Mouse (Mus musculus) erythroblast, embryonic 14.5 days (primary cell): ENCODE results near the gene Ugt2b5. TPM values are rescaled to one million over a fixed set of nuclear protein-coding genes. Genes with fewer than 3 reads are reported as not detected.
"Not testable (repeated sequence)": the region's sequence is repeated elsewhere in the genome, so short reads cannot be mapped to it uniquely, and the experiment has no call there.

Experiments
- H3K27me3 ChIP-seq: 2 replicates; pipeline ENCODE4 v1.6.1; 2012; ENCODE audit warnings: inconsistent platforms; ENCODE audit not compliant: control insufficient read depth
- H3K36me3 ChIP-seq: 2 replicates; pipeline ENCODE4 v1.6.1; 2012; ENCODE audit warnings: mild to moderate bottlenecking, inconsistent platforms; ENCODE audit not compliant: control insufficient read depth
- H3K4me1 ChIP-seq: 2 replicates; pipeline ENCODE4 v1.6.1; 2012; ENCODE audit warnings: inconsistent platforms; ENCODE audit not compliant: control insufficient read depth
- H3K4me3 ChIP-seq: replicated peaks from 2 replicates; pipeline ENCODE3; 2012; ENCODE audit warnings: moderate library complexity, mild to moderate bottlenecking, inconsistent platforms
- H3K9me3 ChIP-seq: 2 replicates; pipeline ENCODE4 v1.6.1; 2012; ENCODE audit warnings: low read length, inconsistent platforms, mixed read lengths; ENCODE audit not compliant: control insufficient read depth
- GATA1 ChIP-seq: IDR thresholded peaks from 2 replicates; pipeline ENCODE4 v1.6.1; 2012; ENCODE audit warnings: low read length, inconsistent platforms, mixed read lengths
- TAL1 ChIP-seq: IDR thresholded peaks from 3 replicates; pipeline ENCODE4 v1.6.1; 2012; ENCODE audit warnings: low read length, inconsistent platforms, mixed read lengths
- polyA plus RNA-seq: library from polyadenylated mRNA; stranded (reverse); fragments of >175 nt; gene quantifications from 2 replicates; pipeline ENCODE4 v1.2.3, GENCODE M21; 2012

The Ugt2b5 gene
- polyA plus RNA-seq: not detected in 2 replicates

DNA sequence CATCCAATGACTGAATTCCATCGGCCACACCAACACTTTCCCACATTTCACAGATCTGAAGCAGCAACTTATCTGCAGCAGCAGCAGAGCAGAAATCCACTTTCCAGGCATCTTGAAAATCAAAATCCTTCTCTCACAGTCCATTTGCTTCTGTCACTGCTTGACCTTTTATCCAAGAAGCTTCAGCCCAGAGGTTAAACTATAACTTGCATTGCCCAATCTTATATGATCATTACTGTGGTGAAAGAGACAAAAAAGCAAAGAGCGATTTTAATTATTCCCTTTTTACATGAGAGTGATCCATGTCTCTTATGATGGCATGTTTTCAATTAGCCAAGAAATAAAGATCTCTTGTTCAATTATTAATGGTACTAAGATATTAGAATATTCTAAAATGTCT is at the start of gene Ugt2b5:
Ugt2b5 (minus strand) TSS at position 123 of the 400 bp plus-strand sequence.
- H3K9me3 ChIP-seq, H3K36me3 ChIP-seq, H3K4me3 ChIP-seq, H3K4me1 ChIP-seq, H3K27me3 ChIP-seq: not testable (repeated sequence)

DNA sequence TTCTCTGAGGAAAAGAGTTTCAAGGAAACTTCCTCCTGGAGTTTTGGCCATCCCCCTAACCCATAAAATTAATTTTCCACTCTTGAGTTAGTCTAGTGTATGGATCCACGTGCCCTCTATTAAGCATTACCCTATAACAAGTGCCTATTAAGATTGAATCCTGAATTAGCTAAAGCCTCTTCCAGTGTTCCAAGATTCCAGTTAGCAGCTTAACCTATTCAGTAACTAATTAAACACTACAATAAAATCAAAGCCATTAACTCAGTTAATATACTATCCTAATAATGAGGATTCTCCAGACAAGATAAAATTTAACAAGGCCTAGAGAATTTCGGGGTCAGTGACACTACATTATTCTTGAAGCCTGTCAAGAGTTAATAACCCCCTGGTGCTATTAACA is 35.7 kb upstream of the Ugt2b5 start:
- H3K27me3 ChIP-seq, H3K36me3 ChIP-seq, H3K4me3 ChIP-seq, H3K9me3 ChIP-seq, H3K4me1 ChIP-seq: not testable (repeated sequence)

DNA sequence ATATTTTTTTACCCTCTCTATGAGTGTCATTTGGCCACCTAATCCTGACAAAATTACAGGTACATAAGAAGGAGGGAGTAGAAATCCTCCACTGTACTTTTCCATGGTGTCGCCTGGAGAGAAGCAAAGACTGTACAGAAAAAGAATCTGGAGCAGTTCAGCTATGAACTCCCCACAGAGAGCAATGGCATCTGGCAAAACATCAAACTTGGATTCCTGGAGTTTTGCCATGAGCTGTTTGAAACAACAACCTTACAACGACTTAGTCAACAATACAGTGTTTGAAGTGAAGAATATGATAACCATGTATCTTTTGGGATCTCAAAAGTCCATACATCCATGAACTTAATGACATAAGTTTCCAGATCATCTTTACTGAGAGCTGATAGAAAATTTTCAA is 34.6 kb upstream of the Ugt2b5 start:
- TF ChIP-seq GATA1: no peak
- TF ChIP-seq TAL1: no peak
- Histone ChIP-seq H3K4me3 (no peak overlapping the region), H3K36me3 (no peaks in the 10 kb centered on the region), H3K4me1 (no peaks in the 10 kb centered on the region), H3K9me3 (0 out of 2 replicates have a peak, but pooled peaks cover 3% of the 10 kb centered on the region), H3K27me3 (no peaks in the 10 kb centered on the region)

DNA sequence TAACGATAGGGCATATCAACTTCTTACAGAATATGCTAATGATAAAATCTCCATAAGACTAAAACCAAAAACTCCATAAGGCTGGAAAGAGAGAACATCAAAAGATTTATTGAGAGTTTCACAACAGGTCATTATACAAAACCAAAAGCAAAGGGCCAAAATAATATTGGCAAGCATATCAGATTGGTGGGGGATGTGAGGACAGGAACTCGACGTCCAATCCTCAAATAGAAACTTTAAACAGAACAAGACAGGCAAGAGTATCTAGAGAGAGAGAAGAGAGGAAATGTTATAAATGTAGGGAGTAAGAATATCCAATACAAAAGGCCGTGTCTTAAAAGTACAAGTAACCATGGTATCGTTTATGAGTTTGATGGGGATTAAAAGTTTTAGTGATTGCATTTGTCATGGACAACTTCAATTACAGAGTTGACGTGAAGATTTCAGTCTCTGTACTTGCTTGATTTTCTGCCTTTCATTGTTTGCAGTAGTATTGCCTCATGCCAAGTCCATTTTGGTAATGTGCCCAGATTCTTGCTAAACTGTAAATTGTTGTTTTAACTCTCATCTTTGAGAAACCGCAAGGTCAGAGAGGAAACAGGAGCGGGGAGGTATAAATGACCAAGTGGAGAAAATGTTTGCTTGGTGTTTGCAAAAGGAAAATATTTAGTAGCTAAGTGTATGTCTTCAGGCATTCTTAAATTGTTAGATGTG is 7.8 kb upstream of the Ugt2b5 start:
- no peak for TF ChIP-seq GATA1
- TF ChIP-seq TAL1: no peak
- no peaks in the 10 kb centered on the region for H3K4me1 ChIP-seq
- no peaks in the 10 kb centered on the region for H3K27me3 ChIP-seq
- no peak overlapping the region for H3K4me3 ChIP-seq
- H3K36me3 ChIP-seq: no peaks in the 10 kb centered on the region
- H3K9me3 ChIP-seq: no peaks in the 10 kb centered on the region

DNA sequence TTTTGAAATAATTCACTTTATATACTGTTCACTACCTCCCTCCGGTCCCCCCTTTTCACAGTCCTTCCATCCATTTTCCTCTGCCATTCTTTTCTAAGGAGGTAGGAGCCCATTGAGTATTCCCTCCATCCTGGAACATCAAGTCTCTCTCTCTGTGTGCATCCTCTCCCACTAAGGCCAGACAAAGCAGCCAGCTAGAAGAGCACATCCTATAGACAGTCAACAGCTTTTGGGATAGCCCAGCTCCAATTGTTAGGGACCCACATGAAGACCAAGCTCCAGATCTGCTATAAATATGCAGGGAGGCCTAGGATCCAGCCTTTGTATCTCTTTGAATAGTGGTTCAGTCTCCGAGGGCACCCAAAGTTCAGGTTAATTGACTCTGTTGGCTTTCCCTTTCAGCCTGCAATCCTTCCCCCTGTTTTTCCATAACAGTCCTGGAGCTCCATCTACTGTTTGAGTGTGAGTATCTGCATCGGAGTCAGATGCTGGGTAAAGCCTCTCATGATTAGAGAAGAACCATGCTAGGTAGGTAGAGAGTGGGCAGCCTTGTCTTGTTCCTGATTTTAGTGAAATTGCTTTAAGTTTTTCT is 2.8 kb upstream of the Ugt2b5 start:
- Histone ChIP-seq H3K4me3 (no peak overlapping the region), H3K9me3 (no peaks in the 10 kb centered on the region), H3K27me3 (no peaks in the 10 kb centered on the region), H3K4me1 (no peaks in the 10 kb centered on the region), H3K36me3 (no peaks in the 10 kb centered on the region)
- TF ChIP-seq GATA1: no peak
- TF ChIP-seq TAL1: no peak

DNA sequence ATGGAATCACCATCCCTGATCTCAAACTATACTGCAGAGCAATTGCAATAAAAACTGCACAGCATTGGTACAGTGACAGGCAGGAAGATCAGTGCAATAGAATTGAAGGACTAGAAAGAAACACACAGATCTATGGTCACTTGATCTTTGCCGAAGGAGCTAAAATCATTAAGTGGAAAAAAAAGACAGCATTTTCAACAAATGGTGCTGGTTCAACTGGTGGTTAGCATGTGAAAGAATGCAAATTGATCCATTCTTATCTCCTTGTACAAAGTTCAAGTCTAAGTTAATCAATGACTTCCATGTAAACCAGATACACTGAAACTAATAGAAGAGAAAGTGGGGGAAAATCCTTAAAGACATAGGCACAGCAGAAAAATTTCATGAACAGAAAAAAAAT is 36.4 kb downstream of the Ugt2b5 start:
- not testable (repeated sequence) for H3K36me3 ChIP-seq, H3K4me1 ChIP-seq, H3K27me3 ChIP-seq, H3K9me3 ChIP-seq, H3K4me3 ChIP-seq

DNA sequence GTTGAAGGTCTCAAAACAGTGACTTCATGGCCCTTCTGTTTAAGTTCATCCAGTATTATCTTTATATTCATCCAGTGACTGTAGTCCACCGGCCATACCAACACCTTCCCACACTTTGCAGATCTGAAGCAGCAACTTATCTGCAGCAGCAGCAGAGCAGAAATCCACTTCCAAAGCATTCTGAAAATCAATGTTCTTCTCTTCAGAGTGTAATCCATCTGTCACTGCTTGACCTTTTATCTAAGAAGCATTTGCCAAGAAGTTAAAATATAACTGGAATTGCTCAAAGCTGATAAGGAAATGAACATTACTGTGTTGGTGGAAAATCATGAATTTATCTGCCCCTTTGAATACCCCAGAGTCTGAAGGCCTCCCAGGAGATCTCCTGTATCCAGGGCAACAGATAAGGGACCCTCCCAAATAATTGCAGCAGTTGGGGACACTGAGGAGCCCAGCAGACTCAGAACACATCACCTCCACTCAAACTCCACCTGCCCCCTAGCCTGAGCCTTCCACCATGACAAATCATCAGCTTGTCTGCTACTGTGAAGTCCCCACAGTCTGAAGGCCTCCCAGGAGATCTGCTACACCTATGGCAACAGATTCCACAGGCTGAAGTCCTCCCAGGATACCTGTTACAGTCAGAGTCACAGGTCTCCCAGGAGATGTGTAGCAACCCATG is 47.6 kb downstream of the Ugt2b5 start, which contains the start of gene Ugt2b36:
Ugt2b36 (minus strand) TSS at position 210 of the 682 bp plus-strand sequence.
- Histone ChIP-seq H3K36me3 (no peaks in the 10 kb centered on the region), H3K27me3 (no peaks in the 10 kb centered on the region), H3K4me1 (no peaks in the 10 kb centered on the region), H3K4me3 (no peak within 1 kb of the TSS), H3K9me3 (0 out of 2 replicates have a peak, but pooled peaks cover 3% of the 10 kb centered on the region)
- TF ChIP-seq TAL1: no peak
- no peak for TF ChIP-seq GATA1

DNA sequence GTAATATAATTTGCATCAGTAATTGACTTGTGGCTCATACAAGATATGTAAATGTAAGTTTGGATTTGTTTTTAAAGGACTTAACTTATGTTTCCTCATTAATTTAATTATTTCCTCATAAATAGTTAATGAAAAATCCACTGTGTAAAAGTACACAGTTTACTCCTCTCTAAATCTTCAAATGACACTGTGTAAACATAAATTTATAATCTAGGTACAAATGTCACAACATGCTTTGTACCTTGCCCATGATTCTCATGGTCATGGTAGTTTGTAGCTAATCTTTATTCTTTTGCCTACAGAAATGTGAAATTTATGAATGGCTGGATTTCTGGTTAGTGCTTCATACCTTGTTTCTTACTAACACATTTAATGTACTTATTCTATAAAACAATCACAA is 49.0 kb downstream of the Ugt2b5 start:
- no peak for TF ChIP-seq GATA1
- no peak for TF ChIP-seq TAL1
- H3K9me3 ChIP-seq: 0 out of 2 replicates have a peak, but pooled peaks cover 3% of the 10 kb centered on the region
- no peaks in the 10 kb centered on the region for H3K27me3 ChIP-seq
- H3K4me1 ChIP-seq: no peaks in the 10 kb centered on the region
- H3K4me3 ChIP-seq: no peak overlapping the region
- no peaks in the 10 kb centered on the region for H3K36me3 ChIP-seq

DNA sequence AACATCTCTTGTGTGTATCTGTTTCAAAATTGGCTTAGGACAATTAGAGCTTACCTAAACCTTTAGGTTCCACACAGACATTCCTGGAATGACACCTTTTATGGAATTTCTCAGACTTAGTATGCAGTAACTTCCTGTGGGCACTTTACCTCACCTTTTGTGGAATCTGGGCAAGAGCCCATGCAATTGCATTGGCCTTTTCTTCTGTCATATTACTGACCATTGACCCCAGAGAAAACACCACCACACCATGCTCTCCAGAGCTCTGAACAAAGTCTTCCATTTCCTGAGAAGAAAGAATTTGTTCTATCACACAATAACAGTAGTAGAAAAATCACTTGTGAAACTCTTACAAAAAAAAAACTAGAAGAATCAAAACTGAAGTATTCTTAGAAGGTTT is 50.9 kb downstream of the Ugt2b5 start:
- H3K4me3 ChIP-seq: no peak overlapping the region
- TF ChIP-seq TAL1 (no peak), GATA1 (no peak)
- no peaks in the 10 kb centered on the region for H3K4me1 ChIP-seq
- H3K36me3 ChIP-seq: no peaks in the 10 kb centered on the region
- no peaks in the 10 kb centered on the region for H3K27me3 ChIP-seq
- 0 out of 2 replicates have a peak, but pooled peaks cover 3% of the 10 kb centered on the region for H3K9me3 ChIP-seq
